Mouse (Mus musculus) limb, embryonic 15.5 days (tissue): ENCODE results near the gene Fam57b. TPM values are rescaled to one million over a fixed set of nuclear protein-coding genes. Genes with fewer than 3 reads are reported as not detected.

Experiments
- ATAC-seq: fragments of 200-750 bp; cut with Nextera tagmentation; 2 replicates; pipeline ENCODE4 v1.8.0; 2017; ENCODE audit warnings: low read depth, moderate TSS enrichment; ENCODE audit not compliant: insufficient number of reproducible peaks, low FRiP score, low TSS enrichment
- H3K27ac ChIP-seq: fragments of 300-500 bp; sonication (generic); 2 replicates; pipeline ENCODE4 v1.5.1; 2015; ENCODE audit warnings: moderate library complexity, mild to moderate bottlenecking, inconsistent platforms
- H3K27me3 ChIP-seq: fragments of 300-500 bp; sonication (generic); 2 replicates; pipeline ENCODE4 v1.6.1; 2015; ENCODE audit warnings: inconsistent platforms
- H3K36me3 ChIP-seq: fragments of 300-500 bp; sonication (generic); 2 replicates; pipeline ENCODE4 v1.6.1; 2015; ENCODE audit warnings: inconsistent platforms
- H3K4me1 ChIP-seq: fragments of 300-500 bp; sonication (generic); 2 replicates; pipeline ENCODE4 v1.6.1; 2015; ENCODE audit warnings: inconsistent platforms
- H3K4me2 ChIP-seq: fragments of 300-500 bp; sonication (generic); 2 replicates; pipeline ENCODE4 v1.6.1; 2015; ENCODE audit warnings: mild to moderate bottlenecking, inconsistent platforms
- H3K4me3 ChIP-seq: fragments of 300-500 bp; sonication (generic); 2 replicates; pipeline ENCODE4 v1.5.1; 2015; ENCODE audit warnings: mild to moderate bottlenecking, inconsistent platforms
- H3K9ac ChIP-seq: fragments of 300-500 bp; sonication (generic); 2 replicates; pipeline ENCODE4 v1.6.1; 2015; ENCODE audit warnings: inconsistent platforms
- H3K9me3 ChIP-seq: fragments of 300-500 bp; sonication (generic); 2 replicates; pipeline ENCODE4 v1.6.1; 2016; ENCODE audit warnings: inconsistent platforms
- WGBS: fragments of 180-500 bp; shearing (Covaris S2); methylation state at CpG from one replicate; pipeline ENCODE4 v1.1.7; 2015; 5-methylcytosine and 5-hydroxymethylcytosine counted together
- polyA plus RNA-seq: library from polyadenylated mRNA; unstranded; fragments of >200 nt; fragmentation: Nextera tagmentation; extraction: Ambion mirVana; gene quantifications from 2 replicates; pipeline ENCODE4 v1.2.1, GENCODE M21; 2015

Fam57b gene
- polyA plus RNA-seq, 1 experiment from 2014 or later: 0.56 TPM

DNA sequence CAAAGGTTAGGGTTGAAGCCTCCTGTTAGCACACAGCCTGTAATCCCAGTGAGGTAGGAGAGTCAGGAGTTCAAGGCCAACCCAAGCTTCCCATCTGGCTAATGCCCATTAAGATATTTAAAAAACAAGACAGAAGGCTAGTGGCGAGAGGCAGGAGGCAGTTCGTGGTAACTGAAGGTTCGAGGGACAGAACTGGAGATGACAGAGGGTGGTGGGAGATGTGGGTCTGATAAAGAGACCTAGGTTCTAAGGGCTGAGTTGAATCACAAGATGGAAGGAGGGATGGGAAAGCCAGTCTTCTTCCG lies 49.6 kb downstream of the Fam57b start, which contains the start of gene Doc2a:
TSS of gene Doc2a (plus strand) at position 301 of the 305 bp plus-strand sequence.
- Histone ChIP-seq H3K4me3 (peak within 1 kb of the TSS; percentile 50), H3K27me3 (peaks cover 39% of the 10 kb centered on the region)
- 30% methylated on average over 4 of the region's 4 CpGs for WGBS

DNA sequence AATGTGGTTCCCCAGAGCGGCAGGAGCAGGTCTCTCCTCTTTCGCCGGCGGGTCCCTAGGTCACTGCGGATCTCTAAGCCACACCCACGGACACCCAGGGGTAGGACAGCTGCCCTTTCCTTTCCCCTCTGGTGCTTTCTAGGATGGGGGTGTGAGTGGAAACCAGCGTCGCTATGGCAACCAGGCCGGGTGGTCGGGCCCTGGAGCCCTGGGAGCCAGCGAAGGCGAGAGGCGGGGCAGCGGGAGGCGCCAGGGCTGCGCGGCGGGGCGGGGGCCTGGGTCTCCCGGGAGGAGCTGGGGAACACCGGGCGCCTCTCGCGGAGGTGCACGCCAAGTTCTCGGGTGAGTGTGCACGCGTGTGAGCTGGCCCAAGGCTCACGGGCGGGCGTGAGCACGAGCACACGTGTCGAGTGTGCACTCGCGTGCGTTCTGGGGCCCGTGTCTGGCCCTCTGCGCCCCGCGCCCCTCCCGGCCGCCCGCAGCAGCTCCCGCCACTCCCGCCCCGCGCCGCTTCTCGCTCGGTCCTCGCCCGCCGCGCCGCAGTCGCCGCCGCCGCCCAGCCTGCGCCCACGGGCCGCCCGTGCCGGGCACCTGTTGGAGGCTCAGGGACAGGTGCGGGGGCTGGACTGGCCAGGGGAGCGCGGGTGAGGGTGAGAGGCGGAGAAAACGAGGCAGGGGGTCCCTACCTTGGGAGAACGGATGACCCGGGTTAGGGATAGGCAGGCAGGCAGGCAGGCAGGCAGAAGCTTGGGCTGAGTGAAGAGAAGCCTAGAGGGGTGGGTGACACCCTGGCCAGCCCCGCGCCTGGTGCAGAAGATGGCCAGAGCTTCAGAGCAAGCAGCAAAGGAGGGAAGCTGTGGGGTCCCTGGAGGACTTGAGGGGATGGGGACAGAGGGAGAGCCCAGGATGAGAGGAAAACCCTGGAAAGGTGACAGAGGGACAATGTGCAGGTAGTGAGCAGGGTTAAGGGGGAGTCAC lies 50.2 kb downstream of the Fam57b start:
- under 1% methylated on average over 74 of the region's 74 CpGs for WGBS
- H3K27me3 ChIP-seq: peaks cover 39% of the 10 kb centered on the region
- ATAC-seq: 0 out of 2 replicates have a peak, but pooled peaks have one; percentile 19

More for the DNA sequence above, 49.6 kb downstream of the Fam57b start, which contains the start of gene Doc2a:
- ATAC-seq: no peak
- peak within 1 kb of the TSS; percentile 36 for H3K9ac ChIP-seq
- peak within 1 kb of the TSS; percentile 98 for H3K4me2 ChIP-seq
- H3K9me3 ChIP-seq: no peaks in the 10 kb centered on the region
- peaks cover 19% of the 10 kb centered on the region for H3K4me1 ChIP-seq
- H3K36me3 ChIP-seq: peaks cover 6% of the 10 kb centered on the region
- no peak within 1 kb of the TSS for H3K27ac ChIP-seq

DNA sequence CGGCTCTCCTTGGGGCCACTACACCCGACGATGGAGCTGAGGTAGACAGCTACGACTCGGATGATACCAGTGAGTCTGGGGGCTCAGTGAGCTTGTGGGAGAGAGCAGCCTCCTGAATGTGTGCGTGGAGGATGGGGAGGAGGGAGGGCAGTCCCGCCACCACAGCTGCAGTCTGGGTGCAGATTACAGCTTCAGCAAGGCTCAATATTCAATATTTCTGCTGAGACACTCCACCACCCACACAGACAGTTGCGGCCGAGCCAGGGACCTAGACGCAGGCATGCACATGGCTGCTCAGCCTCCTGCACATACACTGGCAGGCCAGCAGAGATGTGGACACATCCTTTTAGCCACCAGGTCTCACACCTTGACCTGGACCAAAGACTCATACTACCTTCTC lies 51.3 kb downstream of the Fam57b start:
- Histone ChIP-seq H3K27me3 (peaks cover 39% of the 10 kb centered on the region), H3K27ac (no peak overlapping the region), H3K36me3 (peaks cover 23% of the 10 kb centered on the region), H3K4me1 (peaks cover 19% of the 10 kb centered on the region), H3K4me3 (peak overlapping the region; percentile 50; the same call in 1 of the 2 replicates), H3K9me3 (no peaks in the 10 kb centered on the region), H3K9ac (no peak overlapping the region), H3K4me2 (peak overlapping the region; percentile 98; the same call in 1 of the 2 replicates)
- no peak for ATAC-seq
- 28% methylated on average over 10 of the region's 10 CpGs for WGBS

More for the DNA sequence above, 50.2 kb downstream of the Fam57b start:
- H3K27ac ChIP-seq: no peak overlapping the region
- peak overlapping the region; percentile 98 for H3K4me2 ChIP-seq
- no peaks in the 10 kb centered on the region for H3K9me3 ChIP-seq
- peak overlapping the region; percentile 50 for H3K4me3 ChIP-seq
- peaks cover 12% of the 10 kb centered on the region for H3K36me3 ChIP-seq
- H3K9ac ChIP-seq: peak overlapping the region; percentile 36
- H3K4me1 ChIP-seq: peaks cover 19% of the 10 kb centered on the region

DNA sequence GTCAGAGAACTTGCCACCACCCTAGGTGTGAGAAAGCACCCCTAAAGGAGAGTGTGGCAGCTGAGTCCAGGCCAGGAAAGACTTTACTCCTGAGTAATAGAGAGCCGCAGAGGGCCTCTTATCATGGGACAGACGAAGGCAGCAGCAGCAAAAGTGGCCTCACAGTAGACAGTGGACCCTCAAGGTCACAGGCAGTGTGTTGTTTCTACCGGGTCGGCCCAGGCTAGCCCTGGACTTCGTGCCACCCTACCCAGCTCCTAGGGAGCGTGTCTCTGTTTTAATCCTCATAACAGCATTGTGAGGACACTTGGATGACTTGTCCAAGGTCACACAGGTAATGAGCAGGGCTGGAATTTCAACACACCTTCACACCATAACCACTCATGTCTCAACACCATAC lies 52.7 kb downstream of the Fam57b start:
- peaks cover 19% of the 10 kb centered on the region for H3K4me1 ChIP-seq
- no peak overlapping the region for H3K4me2 ChIP-seq
- no peak for ATAC-seq
- H3K27ac ChIP-seq: no peak overlapping the region
- H3K36me3 ChIP-seq: peaks cover 37% of the 10 kb centered on the region
- 87% methylated on average over 6 of the region's 6 CpGs for WGBS
- H3K4me3 ChIP-seq: no peak overlapping the region
- peaks cover 39% of the 10 kb centered on the region for H3K27me3 ChIP-seq
- H3K9me3 ChIP-seq: no peaks in the 10 kb centered on the region
- H3K9ac ChIP-seq: no peak overlapping the region

DNA sequence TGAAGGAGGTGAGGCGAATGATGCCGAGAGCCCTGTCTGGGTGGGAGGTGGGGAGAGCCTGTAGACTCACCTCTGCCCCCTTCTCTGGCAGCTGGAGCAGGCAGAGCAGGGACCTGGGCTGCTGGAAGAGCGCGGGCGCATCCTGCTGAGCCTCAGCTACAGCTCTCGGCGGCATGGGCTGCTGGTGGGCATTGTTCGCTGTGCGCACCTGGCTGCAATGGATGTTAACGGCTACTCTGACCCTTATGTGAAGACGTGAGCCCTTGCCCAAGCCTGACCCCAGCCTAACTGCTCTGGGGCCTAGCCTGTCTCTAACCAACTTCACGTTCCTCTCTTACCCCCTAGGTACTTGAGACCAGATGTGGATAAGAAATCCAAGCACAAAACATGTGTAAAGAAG lies 53.7 kb downstream of the Fam57b start:
- WGBS: 37% methylated on average over 12 of the region's 12 CpGs
- peaks cover 47% of the 10 kb centered on the region for H3K36me3 ChIP-seq
- H3K4me2 ChIP-seq: no peak overlapping the region

DNA sequence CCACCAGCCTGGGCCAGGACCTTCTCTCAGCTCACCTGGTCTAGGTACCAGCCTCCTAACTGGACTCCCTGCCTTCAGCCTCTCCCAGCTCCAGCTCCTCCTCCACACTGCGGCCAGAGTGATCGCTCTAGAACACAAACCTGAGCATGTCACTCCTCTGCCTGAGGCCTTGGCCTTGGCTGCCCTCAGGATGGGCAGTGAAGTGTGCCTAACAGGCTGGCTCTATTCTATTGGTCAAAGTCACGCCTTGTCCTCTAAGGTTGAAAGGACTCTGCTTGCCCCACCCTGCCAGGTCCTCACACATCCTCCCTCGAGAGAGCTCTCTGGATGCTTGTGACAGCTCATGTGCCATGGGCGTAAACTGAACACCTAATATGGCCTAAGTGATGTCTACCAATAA lies 56.0 kb downstream of the Fam57b start:
- Histone ChIP-seq H3K4me1 (peaks cover 5% of the 10 kb centered on the region), H3K27me3 (peaks cover 19% of the 10 kb centered on the region), H3K4me3 (no peak overlapping the region), H3K9me3 (no peaks in the 10 kb centered on the region), H3K4me2 (no peak overlapping the region), H3K27ac (no peak overlapping the region), H3K36me3 (peaks cover 69% of the 10 kb centered on the region), H3K9ac (no peak overlapping the region)
- ATAC-seq: no peak
- 86% methylated on average over 5 of the region's 5 CpGs for WGBS

More for the DNA sequence above, 53.7 kb downstream of the Fam57b start:
- H3K27ac ChIP-seq: no peak overlapping the region
- no peak for ATAC-seq
- H3K4me3 ChIP-seq: no peak overlapping the region
- H3K9me3 ChIP-seq: no peaks in the 10 kb centered on the region
- H3K27me3 ChIP-seq: peaks cover 39% of the 10 kb centered on the region
- H3K4me1 ChIP-seq: peaks cover 19% of the 10 kb centered on the region
- H3K9ac ChIP-seq: no peak overlapping the region

DNA sequence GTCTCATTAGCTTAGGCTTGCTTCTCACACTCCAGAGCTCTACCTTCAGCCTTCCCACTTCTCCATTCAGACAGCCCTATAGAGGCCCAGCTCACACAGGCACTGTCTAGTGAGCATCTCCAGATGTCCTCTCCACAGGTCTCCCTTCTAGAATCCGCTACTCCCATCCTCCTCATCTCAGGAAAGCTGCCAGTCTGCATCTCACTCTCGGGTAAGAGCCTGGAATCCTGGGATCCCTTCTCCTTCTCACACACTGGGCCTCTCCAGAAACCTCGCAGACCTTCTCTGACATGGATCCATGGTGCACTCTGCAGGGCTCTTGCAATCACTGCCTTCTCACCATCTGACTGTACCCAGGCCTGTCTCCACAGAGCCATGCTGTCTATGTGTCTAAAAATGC lies 58.2 kb downstream of the Fam57b start:
- Histone ChIP-seq H3K9me3 (no peaks in the 10 kb centered on the region), H3K9ac (no peak overlapping the region), H3K4me2 (no peak overlapping the region), H3K27ac (no peak overlapping the region), H3K27me3 (no peaks in the 10 kb centered on the region), H3K36me3 (peaks cover 85% of the 10 kb centered on the region), H3K4me1 (peaks cover 1% of the 10 kb centered on the region; the same call in 1 of the 2 replicates), H3K4me3 (no peak overlapping the region)
- no peak for ATAC-seq
- 82% methylated on average over 3 of the region's 3 CpGs for WGBS

DNA sequence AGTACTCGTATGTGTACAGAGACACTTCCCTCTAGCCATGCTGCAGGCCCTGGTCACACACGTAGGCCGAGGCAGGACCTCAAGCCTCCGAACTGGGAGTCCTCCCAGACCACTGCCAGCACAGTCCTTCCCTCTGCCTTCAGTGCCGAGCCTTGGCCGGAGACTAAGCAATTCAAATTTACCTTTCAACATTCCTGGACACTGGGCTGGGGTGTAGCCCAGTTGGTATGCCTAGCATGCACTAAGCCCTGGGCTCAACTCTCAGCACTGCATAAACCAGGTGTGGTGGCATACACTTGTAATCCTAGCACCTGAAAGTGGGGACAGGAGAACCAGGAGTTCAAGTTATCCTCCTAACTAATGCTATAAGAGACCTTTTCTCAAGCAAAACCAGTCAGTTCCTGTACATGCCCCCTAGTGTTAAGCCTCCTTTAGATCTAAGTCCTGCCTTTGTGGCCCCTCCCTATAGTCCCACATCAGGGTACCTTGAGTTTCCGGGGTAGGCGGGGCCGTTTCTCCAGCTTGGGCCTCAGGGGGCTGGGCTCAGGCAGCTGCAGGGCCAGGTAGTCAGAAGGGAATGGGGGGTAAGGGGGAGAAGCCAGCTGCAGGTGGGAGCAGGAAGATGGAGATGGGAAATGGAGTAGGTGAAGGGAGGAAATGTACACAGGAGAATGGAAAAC lies 59.4 kb downstream of the Fam57b start:
- Histone ChIP-seq H3K4me3 (no peak overlapping the region), H3K27ac (no peak overlapping the region), H3K9me3 (no peaks in the 10 kb centered on the region), H3K36me3 (peaks cover 81% of the 10 kb centered on the region), H3K9ac (no peak overlapping the region), H3K27me3 (no peaks in the 10 kb centered on the region), H3K4me1 (peaks cover 8% of the 10 kb centered on the region), H3K4me2 (no peak overlapping the region)
- ATAC-seq: no peak
- WGBS: 73% methylated on average over 9 of the region's 9 CpGs

DNA sequence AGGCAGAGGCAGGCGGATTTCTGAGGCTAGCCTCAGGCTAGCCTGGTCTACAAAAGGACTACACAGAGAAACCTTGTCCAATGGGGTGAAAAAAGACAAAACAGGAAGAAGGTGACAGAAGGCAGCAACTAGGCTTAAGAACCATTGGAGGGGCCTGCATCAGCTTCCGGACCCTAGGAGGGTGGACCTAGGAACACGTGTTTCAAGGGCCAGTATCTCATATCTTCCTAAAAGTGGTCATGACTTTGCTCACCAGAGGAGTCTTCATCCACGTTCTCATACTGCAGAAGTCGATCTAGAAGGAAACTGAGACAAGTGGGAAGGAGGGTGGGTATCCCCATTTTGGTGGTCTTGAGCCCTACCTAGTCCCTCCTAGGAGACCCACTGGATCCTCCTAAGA lies 63.5 kb downstream of the Fam57b start:
- H3K27ac ChIP-seq: no peak overlapping the region
- WGBS: 59% methylated on average over 5 of the region's 5 CpGs
- H3K4me3 ChIP-seq: peak overlapping the region; percentile 69
- peaks cover 33% of the 10 kb centered on the region for H3K4me1 ChIP-seq
- H3K9ac ChIP-seq: peak overlapping the region; percentile 60
- ATAC-seq: no peak
- no peaks in the 10 kb centered on the region for H3K9me3 ChIP-seq
- H3K36me3 ChIP-seq: peaks cover 62% of the 10 kb centered on the region
- H3K4me2 ChIP-seq: peak overlapping the region; percentile 82
- no peaks in the 10 kb centered on the region for H3K27me3 ChIP-seq

DNA sequence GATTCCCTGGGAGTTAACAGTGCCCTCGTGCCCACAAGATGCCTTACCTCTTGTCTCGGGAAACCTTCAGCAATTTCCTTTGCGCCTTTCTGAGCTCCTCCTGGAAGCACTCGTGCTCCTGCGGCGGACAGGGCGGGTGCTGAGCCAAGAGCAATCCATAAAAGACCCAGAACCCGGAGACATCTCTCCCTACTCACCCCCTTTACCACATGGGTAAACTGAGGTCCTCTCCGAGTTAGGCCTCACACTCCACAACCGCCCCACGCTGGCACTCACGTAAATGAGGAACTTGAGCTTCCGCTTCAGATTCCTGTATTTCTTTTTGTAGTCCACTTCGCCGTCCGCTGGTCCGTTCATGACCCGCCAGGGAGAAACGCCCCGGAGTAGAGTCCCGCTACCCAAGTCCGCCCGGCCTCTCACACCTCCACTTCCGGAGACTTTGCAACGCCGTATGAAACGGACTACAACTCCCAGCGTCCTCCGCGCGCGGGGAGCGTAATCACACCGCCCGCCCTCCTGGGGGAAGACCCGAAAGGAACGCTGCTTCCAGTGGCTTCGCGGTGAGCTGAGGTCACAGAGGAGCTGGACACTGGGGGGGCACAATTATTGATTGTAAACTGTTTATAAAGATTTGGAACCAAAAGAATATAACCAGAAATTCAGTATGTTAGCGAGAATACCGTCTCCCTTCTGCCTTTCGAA lies 64.1 kb downstream of the Fam57b start, which contains the start of gene Hirip3:
TSS of gene Hirip3 (plus strand) at position 544 of the 702 bp plus-strand sequence.
- H3K4me2 ChIP-seq: peak within 1 kb of the TSS; percentile 82

DNA sequence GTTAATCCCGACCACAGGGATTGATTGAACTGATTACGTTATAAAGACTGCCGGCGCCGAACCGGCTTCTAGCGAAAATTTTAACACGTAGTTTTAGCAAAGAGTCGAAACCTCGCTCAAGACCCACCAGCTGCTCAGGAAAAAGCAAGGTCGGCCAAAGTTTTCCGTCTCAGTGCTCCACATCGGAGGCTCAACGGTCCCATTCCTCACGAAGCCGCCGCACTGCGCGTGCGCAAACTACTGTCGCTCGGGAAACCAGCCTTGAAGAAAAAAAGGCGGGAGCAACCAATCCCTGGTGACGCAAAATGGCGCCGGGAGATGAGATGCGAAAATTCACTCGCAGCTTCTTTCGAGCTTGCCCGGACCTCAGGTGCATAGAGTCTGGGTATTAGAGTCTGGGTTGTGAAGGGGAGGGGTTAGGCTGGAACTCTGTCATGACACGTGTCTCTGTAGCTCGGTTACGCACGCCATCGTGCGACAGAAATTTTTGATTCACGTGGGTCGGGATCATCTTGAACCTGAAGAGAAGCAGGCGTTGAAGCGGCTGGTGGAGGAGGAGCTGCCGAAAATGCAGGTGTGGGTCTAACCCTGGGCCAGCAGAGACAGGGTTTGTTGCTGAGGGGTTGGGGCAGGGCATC lies 64.8 kb downstream of the Fam57b start, which contains the start of gene Ino80e:
TSS of gene Ino80e (minus strand) at position 231 of the 638 bp plus-strand sequence.
- ATAC-seq: peak; percentile 75
- Histone ChIP-seq H3K27ac (peak within 1 kb of the TSS; percentile 91), H3K4me2 (peak within 1 kb of the TSS; percentile 82), H3K4me3 (peak within 1 kb of the TSS; percentile 69), H3K4me1 (peaks cover 33% of the 10 kb centered on the region), H3K9ac (peak within 1 kb of the TSS; percentile 60), H3K9me3 (no peaks in the 10 kb centered on the region), H3K36me3 (peaks cover 62% of the 10 kb centered on the region), H3K27me3 (no peaks in the 10 kb centered on the region)
- WGBS: under 1% methylated on average over 41 of the region's 41 CpGs

More for the DNA sequence above, 64.1 kb downstream of the Fam57b start, which contains the start of gene Hirip3:
- H3K27ac ChIP-seq: peak within 1 kb of the TSS; percentile 91
- peak within 1 kb of the TSS; percentile 69 for H3K4me3 ChIP-seq
- no peaks in the 10 kb centered on the region for H3K9me3 ChIP-seq
- peaks cover 33% of the 10 kb centered on the region for H3K4me1 ChIP-seq
- peak; percentile 91 for ATAC-seq
- peak within 1 kb of the TSS; percentile 60 for H3K9ac ChIP-seq
- 1% methylated on average over 42 of the region's 42 CpGs for WGBS
- H3K27me3 ChIP-seq: no peaks in the 10 kb centered on the region
- H3K36me3 ChIP-seq: peaks cover 62% of the 10 kb centered on the region
